Comparison of ENCODE assay signal across 11 mouse cellular contexts in genomic region chr2:26484169-26484568, GRCm38 (mm10). TPM values are rescaled to one million over a fixed set of nuclear protein-coding genes. Genes with fewer than 3 reads are reported as not detected.
DNase-seq lines count a peak whose midpoint lies in the region; ATAC-seq and TF ChIP-seq lines count a peak whose summit lies in the region.
"Had no signal": no experiment of that assay in that cellular context is flagged by ENCODE, and none has a peak within 500 bp of the region (broad histone marks: within the 10 kb centered on the region; RNA-seq: fewer than 3 reads in every experiment).

No protein-coding gene starts in this region.

- no peak overlapping the region for H3K4me2 ChIP-seq in hindbrain, embryonic 16.5 days (ENCODE audit: low read length)
- no peak overlapping the region for H3K4me2 ChIP-seq in neural tube, embryonic 11.5 days (ENCODE audit: low read depth)
- peak overlapping the region; percentile 51; the same call in 1 of the 2 replicates for H3K4me2 ChIP-seq in intestine, postnatal 0 days (replicated peaks; ENCODE audit: low read depth)
- H3K4me2 ChIP-seq: embryonic facial prominence, embryonic 13.5 days had no signal

- peak overlapping the region; percentile 97 for H3K27ac ChIP-seq in hindbrain, embryonic 10.5 days
- H3K27ac ChIP-seq in hindbrain, embryonic 16.5 days (ENCODE audit: low read depth, low read length), result no peak overlapping the region
- 0 out of 2 replicates have a peak overlapping the region, but pooled peaks have one; percentile 34 for H3K27ac ChIP-seq in neural tube, embryonic 11.5 days (ENCODE audit: low read depth, low read length)
- no peak overlapping the region for H3K27ac ChIP-seq in intestine, postnatal 0 days (ENCODE audit: low read depth, low read length)
- H3K27ac ChIP-seq: embryonic facial prominence, embryonic 13.5 days had no signal

- H3K36me3 ChIP-seq in hindbrain, embryonic 10.5 days, result peaks cover 66% of the 10 kb centered on the region
- H3K36me3 ChIP-seq in hindbrain, embryonic 16.5 days (ENCODE audit: control insufficient read depth, insufficient read depth, low read length), result no peaks in the 10 kb centered on the region
- H3K36me3 ChIP-seq in neural tube, embryonic 11.5 days (ENCODE audit: control insufficient read depth, insufficient read depth, low read length), result peaks cover 21% of the 10 kb centered on the region
- peaks cover 25% of the 10 kb centered on the region for H3K36me3 ChIP-seq in intestine, postnatal 0 days (ENCODE audit: control insufficient read depth, insufficient read depth)

- no peaks in the 10 kb centered on the region for H3K9me3 ChIP-seq in hindbrain, embryonic 10.5 days
- H3K9me3 ChIP-seq in hindbrain, embryonic 16.5 days (ENCODE audit: control insufficient read depth, low read length), result no peaks in the 10 kb centered on the region
- no peaks in the 10 kb centered on the region for H3K9me3 ChIP-seq in neural tube, embryonic 11.5 days (ENCODE audit: control insufficient read depth, low read length)
- no peaks in the 10 kb centered on the region for H3K9me3 ChIP-seq in intestine, postnatal 0 days (ENCODE audit: control insufficient read depth)
- H3K9me3 ChIP-seq: embryonic facial prominence, embryonic 13.5 days had no signal

- no peak for DNase-seq in hindbrain, embryonic 10.5 days (ENCODE audit: low spot score)
- no peak for DNase-seq in neural tube, embryonic 11.5 days (ENCODE audit: low spot score)
- no peak for DNase-seq in neural tube, embryonic 10.5 days (ENCODE audit: extremely low spot score, low spot score)
- DNase-seq in embryo, embryonic 10 days (ENCODE audit: low spot score), result no peak
- no peak for DNase-seq in adrenal gland, postnatal 4 days (ENCODE audit: low spot score in 2 of 2)
- no peak for DNase-seq in layer of hippocampus, adult 9-11 months
- DNase-seq: kidney, adult 2 months; right cerebral cortex, adult 18-20 months had no signal

- no peak for TF ChIP-seq CTCF in intestine, postnatal 0 days (IDR thresholded peaks at IDR 0.05; ENCODE audit: low read depth)

- H3K4me3 ChIP-seq in hindbrain, embryonic 10.5 days, result no peak overlapping the region
- no peak overlapping the region for H3K4me3 ChIP-seq in hindbrain, embryonic 16.5 days (ENCODE audit: low read length)
- no peak overlapping the region for H3K4me3 ChIP-seq in neural tube, embryonic 11.5 days (ENCODE audit: low read depth, low read length)
- no peak overlapping the region for H3K4me3 ChIP-seq in intestine, postnatal 0 days (ENCODE audit: low read depth, low read length)
- H3K4me3 ChIP-seq: embryonic facial prominence, embryonic 13.5 days had no signal

- 91% methylated on average over 10 of the region's 10 CpGs for WGBS in hindbrain, embryonic 10.5 days
- WGBS in hindbrain, embryonic 16.5 days, result 63% methylated on average over 10 of the region's 10 CpGs
- 87% methylated on average over 10 of the region's 10 CpGs for WGBS in neural tube, embryonic 11.5 days
- 89% methylated on average over 10 of the region's 10 CpGs for WGBS in intestine, postnatal 0 days

- no peaks in the 10 kb centered on the region for H3K27me3 ChIP-seq in hindbrain, embryonic 10.5 days (ENCODE audit: insufficient read depth, poor library complexity, severe bottlenecking)
- no peaks in the 10 kb centered on the region for H3K27me3 ChIP-seq in hindbrain, embryonic 16.5 days (replicated peaks; ENCODE audit: control insufficient read depth, insufficient read depth, low read length)
- no peaks in the 10 kb centered on the region for H3K27me3 ChIP-seq in neural tube, embryonic 11.5 days (ENCODE audit: control insufficient read depth, insufficient read depth, low read length)
- H3K27me3 ChIP-seq in intestine, postnatal 0 days (replicated peaks; ENCODE audit: control insufficient read depth, insufficient read depth, low read length), result no peaks in the 10 kb centered on the region
- H3K27me3 ChIP-seq: embryonic facial prominence, embryonic 13.5 days had no signal

- H3K9ac ChIP-seq in hindbrain, embryonic 16.5 days (ENCODE audit: low read depth, low read length), result no peak overlapping the region
- H3K9ac ChIP-seq in neural tube, embryonic 11.5 days (ENCODE audit: low read length), result no peak overlapping the region
- no peak overlapping the region for H3K9ac ChIP-seq in intestine, postnatal 0 days (ENCODE audit: low read depth, low read length)
- H3K9ac ChIP-seq: embryonic facial prominence, embryonic 13.5 days had no signal

- ATAC-seq in hindbrain, embryonic 16.5 days, result no peak
- no peak for ATAC-seq in neural tube, embryonic 11.5 days (ENCODE audit: insufficient read depth, low FRiP score, low TSS enrichment)
- ATAC-seq in intestine, postnatal 0 days, result no peak

- peaks cover 91% of the 10 kb centered on the region for H3K4me1 ChIP-seq in hindbrain, embryonic 10.5 days (replicated peaks)
- peaks cover 67% of the 10 kb centered on the region for H3K4me1 ChIP-seq in hindbrain, embryonic 16.5 days (ENCODE audit: control insufficient read depth, insufficient read depth, low read depth, low read length)
- H3K4me1 ChIP-seq in neural tube, embryonic 11.5 days (ENCODE audit: control insufficient read depth, insufficient read depth, low read length), result peaks cover 68% of the 10 kb centered on the region
- H3K4me1 ChIP-seq in intestine, postnatal 0 days (replicated peaks; ENCODE audit: control insufficient read depth, insufficient read depth, low read length), result peaks cover 62% of the 10 kb centered on the region

RNA-seq across cellular contexts. Expression of gene Notch1, which starts 32.3 kb away (rescaled TPM):
- 39.1 and 46.4 TPM in 2 replicates for polyA plus RNA-seq in hindbrain, embryonic 10.5 days (2016; fragmentation: Nextera tagmentation; extraction: Ambion mirVana)
- polyA plus RNA-seq in hindbrain, embryonic 16.5 days (2015; fragmentation: Nextera tagmentation; extraction: Ambion mirVana), result 13.3 and 15.1 TPM in 2 replicates
- 56.9 and 60.4 TPM in 2 replicates for polyA plus RNA-seq in neural tube, embryonic 11.5 days (2014; fragmentation: Nextera tagmentation; extraction: Ambion mirVana)
- polyA plus RNA-seq in intestine, postnatal 0 days (2015; fragmentation: Nextera tagmentation; extraction: Ambion mirVana), result 3.6 and 3.7 TPM in 2 replicates
- 10 to 100 TPM; 35.1 to 48.7 TPM for total RNA-seq in adrenal gland, postnatal 4 days (2021)

RNA-seq across cellular contexts. Expression of gene Sec16a, which starts 39.2 kb away (rescaled TPM):
- polyA plus RNA-seq in hindbrain, embryonic 10.5 days (2016; fragmentation: Nextera tagmentation; extraction: Ambion mirVana), result 25.2 and 28.9 TPM in 2 replicates
- polyA plus RNA-seq in hindbrain, embryonic 16.5 days (2015; fragmentation: Nextera tagmentation; extraction: Ambion mirVana), result 15.4 and 19.3 TPM in 2 replicates
- polyA plus RNA-seq in neural tube, embryonic 11.5 days (2014; fragmentation: Nextera tagmentation; extraction: Ambion mirVana), result 40.2 and 40.5 TPM in 2 replicates
- polyA plus RNA-seq in intestine, postnatal 0 days (2015; fragmentation: Nextera tagmentation; extraction: Ambion mirVana), result 17.4 and 18.3 TPM in 2 replicates
- 10 to 100 TPM; 53.7 to 58.6 TPM for total RNA-seq in adrenal gland, postnatal 4 days (2021)

Comparison
In these comparisons a context has a peak if more than half of its experiments do, and no peak if none do; other contexts are left out.
1. H3K27ac ChIP-seq: peak in hindbrain, embryonic 10.5 days (single experiment) and neural tube, embryonic 11.5 days (single experiment); none in hindbrain, embryonic 16.5 days (single experiment) and intestine, postnatal 0 days (single experiment).